In genomic region chr8:71286223-71286622, GRCm38 (mm10) we compare ENCODE assay signal across 7 mouse cellular contexts. TPM values are rescaled to one million over a fixed set of nuclear protein-coding genes. Genes with fewer than 3 reads are reported as not detected.
DNase-seq lines count a peak whose midpoint lies in the region; ATAC-seq and TF ChIP-seq lines count a peak whose summit lies in the region.
"Not testable (repeated sequence)": the region's sequence is repeated elsewhere in the genome, so short reads cannot be mapped to it uniquely, and the experiment has no call there.

No protein-coding gene starts in this region.

- not testable (repeated sequence) for H3K4me2 ChIP-seq in lung, postnatal 0 days (replicated peaks; ENCODE audit: low read depth, low read length)

- not testable (repeated sequence) for H3K36me3 ChIP-seq in lung, postnatal 0 days (ENCODE audit: insufficient read depth, low read length)
- peaks cover 11% of the 10 kb centered on the region for H3K36me3 ChIP-seq in small intestine, adult 2 months (ENCODE audit: control insufficient read depth, insufficient read depth, low read length)

- H3K27ac ChIP-seq in lung, postnatal 0 days (ENCODE audit: low read length): not testable (repeated sequence)
- H3K27ac ChIP-seq in small intestine, adult 2 months (ENCODE audit: insufficient read depth, low read depth, low read length): peak overlapping the region; percentile 32; the same call in 1 of the 2 replicates

- 51% methylated on average over 2 of the region's 2 CpGs for WGBS in lung, postnatal 0 days
- WGBS in small intestine, adult 2 months: 41% methylated on average over 2 of the region's 2 CpGs

- not testable (repeated sequence) for ATAC-seq in lung, postnatal 0 days
- peak; percentile 92 for ATAC-seq in megakaryocyte progenitor cell, adult 5-6 weeks (replicated peaks; ENCODE audit: poor library complexity)

- H3K27me3 ChIP-seq in lung, postnatal 0 days (replicated peaks; ENCODE audit: insufficient read depth, low read length); small intestine, adult 2 months (ENCODE audit: control insufficient read depth, insufficient read depth, low read length): not testable (repeated sequence)

- peak; percentile 29 for DNase-seq in CD4-positive, CD25-positive, alpha-beta regulatory T cell, adult 2 months (ENCODE audit: low read depth, low spot score)
- peak; percentile 34 for DNase-seq in adipocyte (ENCODE audit: low spot score)
- DNase-seq in heart, adult 11 months: peak; percentile 94
- DNase-seq in layer of hippocampus, adult 9-11 months: peak; percentile 44
- DNase-seq in lung, postnatal 0 days (ENCODE audit: low spot score): peak; percentile 49

- not testable (repeated sequence) for TF ChIP-seq CTCF in lung, postnatal 0 days (IDR thresholded peaks at IDR 0.05); small intestine, adult 2 months (IDR thresholded peaks at IDR 0.05; ENCODE audit: extremely low read depth, insufficient read length, insufficient replicate concordance, low read depth, low read length)

- not testable (repeated sequence) for TF ChIP-seq EP300 in lung, postnatal 0 days (IDR thresholded peaks at IDR 0.05)

- H3K4me3 ChIP-seq in lung, postnatal 0 days (ENCODE audit: low read depth, low read length); small intestine, adult 2 months (ENCODE audit: low read depth, low read length): not testable (repeated sequence)

- not testable (repeated sequence) for TF ChIP-seq POLR2A in small intestine, adult 2 months (IDR thresholded peaks at IDR 0.05; ENCODE audit: low read depth, low read length)

- not testable (repeated sequence) for H3K9ac ChIP-seq in lung, postnatal 0 days (replicated peaks; ENCODE audit: low read depth)

- H3K4me1 ChIP-seq in lung, postnatal 0 days (ENCODE audit: insufficient read depth, low read depth, low read length): not testable (repeated sequence)
- H3K4me1 ChIP-seq in small intestine, adult 2 months (ENCODE audit: control insufficient read depth, insufficient read depth, insufficient read length, low read length): peaks cover 18% of the 10 kb centered on the region

- not testable (repeated sequence) for H3K9me3 ChIP-seq in lung, postnatal 0 days (ENCODE audit: low read length)

RNA-seq across cellular contexts. Expression of gene Haus8, which starts 13.5 kb away (rescaled TPM):
- polyA plus RNA-seq in lung, postnatal 0 days (2015; fragmentation: Nextera tagmentation; extraction: Ambion mirVana): 13.5 and 18.9 TPM in 2 replicates
- 24.9 and 25.4 TPM in 2 replicates for total RNA-seq in megakaryocyte progenitor cell, adult 5-6 weeks (2015)
- total RNA-seq in megakaryocyte progenitor cell, adult 5-6 weeks (2017): 62.8 and 66.7 TPM in 2 replicates
- 2.8 and 4.8 TPM in 2 replicates for polyA plus RNA-seq in small intestine, adult 2 months (2012; rRNA removed)

RNA-seq across cellular contexts. Expression of gene Myo9b, which starts 13.7 kb away (rescaled TPM):
- 9.1 and 9.6 TPM in 2 replicates for polyA plus RNA-seq in lung, postnatal 0 days (2015; fragmentation: Nextera tagmentation; extraction: Ambion mirVana)
- total RNA-seq in megakaryocyte progenitor cell, adult 5-6 weeks (2015): 29.4 and 30.4 TPM in 2 replicates
- total RNA-seq in megakaryocyte progenitor cell, adult 5-6 weeks (2017): 37.6 and 48.7 TPM in 2 replicates
- 19.9 and 28.1 TPM in 2 replicates for polyA plus RNA-seq in small intestine, adult 2 months (2012; rRNA removed)

Comparison
In these comparisons a context has a peak if more than half of its experiments do, and no peak if none do; other contexts are left out.
1. DNase-seq: peak in every context shown above with its lines; median percentile 94 in heart, adult 11 months; 49 in lung, postnatal 0 days; 44 in layer of hippocampus, adult 9-11 months; 34 in adipocyte; 29 in CD4-positive, CD25-positive, alpha-beta regulatory T cell, adult 2 months.